Mouse (Mus musculus) left cerebral cortex, adult 11 months (tissue): Measurements from ENCODE around the gene Esrrg.

Source experiments
- DNase-seq: peaks from one replicate; pipeline ENCODE4 v3.0.0; 2022; ENCODE audit warnings: low spot score

The Esrrg gene

GRCm38 (mm10) chr1:188082665-188083640, 474.4 kb downstream of the Esrrg start:
- DNase-seq: no peak

- no peak for DNase-seq
Observed at GRCm38 (mm10) chr1:188085116-188085879, 476.7 kb downstream of the Esrrg start.

- DNase-seq: no peak
Observed at GRCm38 (mm10) chr1:188093724-188094123, 485.1 kb downstream of the Esrrg start.

- no peak for DNase-seq
Observed at GRCm38 (mm10) chr1:188101832-188102231, 493.2 kb downstream of the Esrrg start.

GRCm38 (mm10) chr1:188103179-188103578, 494.6 kb downstream of the Esrrg start:
- no peak for DNase-seq

- DNase-seq: no peak
Observed at GRCm38 (mm10) chr1:188105516-188105915, 496.9 kb downstream of the Esrrg start.

GRCm38 (mm10) chr1:188107946-188108345, 499.4 kb downstream of the Esrrg start:
- no peak for DNase-seq

- no peak for DNase-seq
Observed at GRCm38 (mm10) chr1:188111552-188111951, 503.0 kb downstream of the Esrrg start.

- no peak for DNase-seq
Observed at GRCm38 (mm10) chr1:188113240-188113639, 504.6 kb downstream of the Esrrg start.

- peak; percentile 16 for DNase-seq
Observed at GRCm38 (mm10) chr1:188118125-188118524, 509.5 kb downstream of the Esrrg start.

- no peak for DNase-seq
Observed at GRCm38 (mm10) chr1:188119806-188120205, 511.2 kb downstream of the Esrrg start.

GRCm38 (mm10) chr1:188125521-188126021, 517.0 kb downstream of the Esrrg start:
- no peak for DNase-seq

- no peak for DNase-seq
Observed at GRCm38 (mm10) chr1:188136126-188136525, 527.5 kb downstream of the Esrrg start.

GRCm38 (mm10) chr1:188139473-188139872, 530.9 kb downstream of the Esrrg start:
- no peak for DNase-seq

- DNase-seq: no peak
Observed at GRCm38 (mm10) chr1:188140221-188140620, 531.6 kb downstream of the Esrrg start.

- no peak for DNase-seq
Observed at GRCm38 (mm10) chr1:188147381-188148156, 539.0 kb downstream of the Esrrg start.

- DNase-seq: no peak
Observed at GRCm38 (mm10) chr1:188151066-188151465, 542.5 kb downstream of the Esrrg start.

- DNase-seq: no peak
Observed at GRCm38 (mm10) chr1:188152011-188152410, 543.4 kb downstream of the Esrrg start.

- no peak for DNase-seq
Observed at GRCm38 (mm10) chr1:188153665-188154064, 545.1 kb downstream of the Esrrg start.

GRCm38 (mm10) chr1:188154466-188155110, 546.0 kb downstream of the Esrrg start:
- no peak for DNase-seq

GRCm38 (mm10) chr1:188155135-188155779, 546.7 kb downstream of the Esrrg start:
- no peak for DNase-seq
